Mouse (Mus musculus) testis, adult 2 months (tissue): Measurements from ENCODE around the gene Epm2aip1. TPM values are rescaled to one million over a fixed set of nuclear protein-coding genes. Genes with fewer than 3 reads are reported as not detected.

Experiments used
- H3K27ac ChIP-seq: fragments of 200-500 bp; 2 replicates; pipeline ENCODE4 v1.5.1; 2012; ENCODE audit warnings: low read depth, low read length; ENCODE audit not compliant: control insufficient read depth, insufficient read depth
- H3K27me3 ChIP-seq: fragments of 200-500 bp; 2 replicates; pipeline ENCODE4 v1.6.1; 2012; ENCODE audit warnings: mild to moderate bottlenecking, low read length, moderate library complexity; ENCODE audit not compliant: control insufficient read depth, insufficient read depth
- H3K36me3 ChIP-seq: fragments of 200-500 bp; 2 replicates; pipeline ENCODE4 v1.6.1; 2012; ENCODE audit warnings: mild to moderate bottlenecking, low read length; ENCODE audit not compliant: control insufficient read depth, insufficient read depth
- H3K4me1 ChIP-seq: fragments of 200-500 bp; 2 replicates; pipeline ENCODE4 v1.6.1; 2012; ENCODE audit warnings: low read length; ENCODE audit not compliant: control insufficient read depth, insufficient read depth
- H3K4me3 ChIP-seq: fragments of 200-500 bp; 2 replicates; pipeline ENCODE4 v1.5.1; 2012; ENCODE audit warnings: low read depth, mild to moderate bottlenecking, low read length, moderate library complexity, mixed read lengths; ENCODE audit not compliant: control insufficient read depth
- CTCF ChIP-seq: fragments of 200-500 bp; IDR thresholded peaks from 2 replicates; pipeline ENCODE4 v1.5.1; 2012; ENCODE audit warnings: low read depth, mild to moderate bottlenecking, inconsistent platforms, low read length, moderate library complexity; ENCODE audit not compliant: control insufficient read depth, insufficient read depth, insufficient replicate concordance
- POLR2A ChIP-seq: fragments of 200-500 bp; IDR thresholded peaks from 2 replicates; pipeline ENCODE4 v1.6.1; 2012; ENCODE audit warnings: low read depth, mild to moderate bottlenecking, inconsistent platforms, low read length, moderate library complexity; ENCODE audit not compliant: control insufficient read depth
- polyA plus RNA-seq: library from polyadenylated mRNA; depleted of rRNA; stranded (reverse); fragments of >200 nt; gene quantifications from 2 replicates; pipeline ENCODE4 v1.2.3, GENCODE M21; 2012

Epm2aip1 gene
- polyA plus RNA-seq, 1 experiment, result 4.2 TPM

DNA sequence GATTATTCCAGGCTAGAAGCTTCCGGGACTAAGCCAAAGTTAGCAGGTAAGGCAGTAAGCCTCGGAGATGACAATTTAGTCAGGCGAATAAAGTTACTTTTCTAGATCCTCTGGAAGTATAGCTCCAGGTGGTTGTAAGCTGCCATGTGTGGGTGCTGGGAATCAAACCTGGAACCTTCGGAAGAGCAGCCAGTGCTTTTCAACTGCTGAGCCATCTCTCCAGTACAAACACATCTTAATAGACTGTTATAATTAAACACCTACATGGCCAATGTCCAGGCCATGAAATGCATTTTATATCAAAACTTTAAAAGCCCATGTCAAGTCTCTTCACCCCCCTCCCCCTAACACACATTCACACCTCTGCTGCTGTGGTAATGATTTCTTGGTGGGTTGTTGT is 16.2 kb downstream of the Epm2aip1 start:
- Histone ChIP-seq H3K27ac (no peak overlapping the region), H3K36me3 (no peaks in the 10 kb centered on the region), H3K4me1 (peaks cover 4% of the 10 kb centered on the region), H3K4me3 (no peak overlapping the region), H3K27me3 (no peaks in the 10 kb centered on the region)
- no peak for TF ChIP-seq POLR2A
- no peak for TF ChIP-seq CTCF

- H3K27ac ChIP-seq, result no peak overlapping the region
- peaks cover 4% of the 10 kb centered on the region for H3K4me1 ChIP-seq
- no peak overlapping the region for H3K4me3 ChIP-seq
- H3K27me3 ChIP-seq, result no peaks in the 10 kb centered on the region
- no peak for TF ChIP-seq CTCF
- no peak for TF ChIP-seq POLR2A
- H3K36me3 ChIP-seq, result no peaks in the 10 kb centered on the region
Measured at GRCm38 (mm10) chr9:111289294-111289831, 17.6 kb downstream of the Epm2aip1 start.

DNA sequence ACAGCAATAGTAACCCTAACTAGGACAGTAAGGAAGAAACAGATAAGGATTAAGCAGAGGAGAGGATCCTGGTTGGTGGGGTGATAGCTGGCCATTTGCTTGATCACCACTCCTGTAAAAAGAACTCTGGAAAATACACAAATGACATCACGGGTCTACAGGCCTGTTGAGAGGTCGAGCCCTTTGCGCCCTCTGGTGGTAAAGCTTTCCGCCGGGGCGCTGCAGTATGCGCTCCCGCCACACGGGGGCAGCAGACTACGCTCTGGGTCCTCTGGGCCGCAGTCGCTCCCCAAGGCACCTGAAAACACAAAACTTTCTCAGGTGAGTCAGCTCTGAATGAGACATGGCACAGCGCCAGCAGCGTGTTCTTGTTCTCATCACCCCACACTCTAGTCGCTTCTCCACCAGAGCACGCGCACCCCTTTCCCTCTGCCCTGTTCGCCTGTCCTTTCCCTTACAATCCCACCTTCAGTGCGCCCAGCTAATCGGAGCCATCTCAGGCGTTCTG is 18.2 kb downstream of the Epm2aip1 start:
- Histone ChIP-seq H3K4me3 (peak overlapping the region; percentile 68), H3K27ac (no peak overlapping the region), H3K4me1 (peaks cover 4% of the 10 kb centered on the region), H3K36me3 (no peaks in the 10 kb centered on the region), H3K27me3 (no peaks in the 10 kb centered on the region)
- peak; percentile 43; the same call in 1 of the 2 replicates for TF ChIP-seq POLR2A
- peak; percentile 100 for TF ChIP-seq CTCF

DNA sequence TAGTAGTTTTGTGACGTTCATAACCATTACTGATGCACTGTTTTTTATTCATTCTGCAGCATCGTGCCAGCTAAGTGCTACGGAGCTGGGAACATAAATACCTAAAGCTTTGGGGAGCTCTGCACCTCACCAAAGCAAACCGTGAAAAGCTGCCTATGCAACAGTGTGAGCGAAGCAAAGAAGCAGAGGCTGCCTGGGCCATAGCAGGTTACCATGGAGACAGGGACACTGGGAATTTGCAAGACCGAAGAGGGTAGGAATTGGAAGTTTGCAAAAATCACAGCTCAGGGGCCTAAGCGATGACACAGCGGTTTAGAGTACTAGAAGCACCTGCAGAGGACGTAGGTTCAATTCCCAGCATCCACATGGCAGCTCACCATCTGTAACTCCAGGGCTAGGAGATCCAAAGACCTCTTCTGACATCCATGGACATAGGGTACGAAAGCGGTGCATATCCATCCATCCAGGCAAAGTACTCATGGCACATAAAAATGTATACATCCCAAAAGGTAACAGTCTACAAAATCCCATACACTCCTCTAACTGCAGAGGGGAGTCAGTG is 18.9 kb downstream of the Epm2aip1 start:
- Histone ChIP-seq H3K27ac (no peak overlapping the region), H3K27me3 (no peaks in the 10 kb centered on the region), H3K36me3 (no peaks in the 10 kb centered on the region), H3K4me1 (peaks cover 7% of the 10 kb centered on the region), H3K4me3 (no peak overlapping the region)
- no peak for TF ChIP-seq CTCF
- TF ChIP-seq POLR2A, result no peak

- TF ChIP-seq POLR2A, result no peak
- no peak for TF ChIP-seq CTCF
- Histone ChIP-seq H3K27ac (no peak overlapping the region), H3K36me3 (no peaks in the 10 kb centered on the region), H3K4me3 (peak overlapping the region; percentile 69), H3K27me3 (no peaks in the 10 kb centered on the region), H3K4me1 (peaks cover 10% of the 10 kb centered on the region)
Measured at GRCm38 (mm10) chr9:111293234-111293633, 21.5 kb downstream of the Epm2aip1 start.

- H3K27me3 ChIP-seq, result no peaks in the 10 kb centered on the region
- H3K4me1 ChIP-seq, result peaks cover 8% of the 10 kb centered on the region
- peak overlapping the region; percentile 56; the same call in 1 of the 2 replicates for H3K27ac ChIP-seq
- H3K36me3 ChIP-seq, result no peaks in the 10 kb centered on the region
- TF ChIP-seq POLR2A (no peak), CTCF (no peak)
- peak overlapping the region; percentile 85 for H3K4me3 ChIP-seq
Measured at GRCm38 (mm10) chr9:111294911-111295310, 23.2 kb downstream of the Epm2aip1 start.

GRCm38 (mm10) chr9:111295323-111295722 is 23.6 kb downstream of the Epm2aip1 start:
- H3K4me1 ChIP-seq, result peaks cover 6% of the 10 kb centered on the region
- TF ChIP-seq POLR2A (peak; percentile 54; the same call in 1 of the 2 replicates), CTCF (no peak)
- no peaks in the 10 kb centered on the region for H3K27me3 ChIP-seq
- no peaks in the 10 kb centered on the region for H3K36me3 ChIP-seq
- peak overlapping the region; percentile 85 for H3K4me3 ChIP-seq
- H3K27ac ChIP-seq, result peak overlapping the region; percentile 56; the same call in 1 of the 2 replicates

DNA sequence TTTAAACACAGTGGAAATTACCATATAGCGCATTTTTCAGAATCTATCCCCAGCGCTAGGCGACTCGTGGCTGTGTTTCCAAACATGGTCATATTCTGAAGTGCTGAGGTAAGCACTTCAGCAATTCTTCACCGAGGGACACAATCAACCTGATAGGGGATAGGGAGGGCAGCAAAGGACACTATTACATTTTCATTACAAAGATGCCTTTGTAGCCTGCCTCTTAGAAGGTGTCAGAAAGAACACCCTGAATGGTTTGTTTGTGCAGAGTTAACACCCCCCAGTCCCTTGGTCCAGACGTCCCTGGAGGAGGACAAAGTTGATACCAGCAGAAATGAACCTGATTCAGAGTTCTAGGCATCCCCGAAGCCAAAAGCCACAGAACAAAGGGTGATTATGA is 24.7 kb downstream of the Epm2aip1 start:
- no peaks in the 10 kb centered on the region for H3K27me3 ChIP-seq
- TF ChIP-seq POLR2A (no peak), CTCF (no peak)
- no peaks in the 10 kb centered on the region for H3K36me3 ChIP-seq
- H3K4me3 ChIP-seq, result peak overlapping the region; percentile 18
- peak overlapping the region; percentile 75; the same call in 1 of the 2 replicates for H3K27ac ChIP-seq
- peaks cover 6% of the 10 kb centered on the region for H3K4me1 ChIP-seq
